Mouse (Mus musculus) kidney, embryonic 16.5 days (tissue): ENCODE data around the gene Pitpnm2. TPM values are rescaled to one million over a fixed set of nuclear protein-coding genes. Genes with fewer than 3 reads are reported as not detected.

ENCODE experiments used
- ATAC-seq: fragments of 200-750 bp; cut with Nextera tagmentation; 2 replicates; pipeline ENCODE4 v1.8.0; 2017; ENCODE audit warnings: moderate TSS enrichment; ENCODE audit not compliant: low FRiP score, low TSS enrichment
- H3K27ac ChIP-seq: fragments of 300-500 bp; sonication (generic); 2 replicates; pipeline ENCODE4 v1.5.1; 2014; ENCODE audit warnings: low read length
- H3K27me3 ChIP-seq: fragments of 300-500 bp; sonication (generic); 2 replicates; pipeline ENCODE4 v1.6.1; 2014; ENCODE audit warnings: low read length, control low read depth, mixed read lengths; ENCODE audit not compliant: insufficient read depth
- H3K36me3 ChIP-seq: fragments of 300-500 bp; sonication (generic); 2 replicates; pipeline ENCODE4 v1.6.1; 2014; ENCODE audit warnings: low read length, control low read depth, mixed read lengths; ENCODE audit not compliant: insufficient read depth
- H3K4me1 ChIP-seq: fragments of 300-500 bp; sonication (generic); 2 replicates; pipeline ENCODE4 v1.6.1; 2014; ENCODE audit warnings: low read length, control low read depth, mixed read lengths; ENCODE audit not compliant: insufficient read depth
- H3K4me2 ChIP-seq: fragments of 300-500 bp; sonication (generic); replicated peaks from 2 replicates; pipeline ENCODE4 v1.6.1; 2014; ENCODE audit warnings: low read depth, low read length
- H3K4me3 ChIP-seq: fragments of 300-500 bp; sonication (generic); 2 replicates; pipeline ENCODE4 v1.5.1; 2014; ENCODE audit warnings: mild to moderate bottlenecking, low read length
- H3K9ac ChIP-seq: fragments of 300-500 bp; sonication (generic); replicated peaks from 2 replicates; pipeline ENCODE4 v1.6.1; 2014; ENCODE audit warnings: low read length
- H3K9me3 ChIP-seq: fragments of 300-500 bp; sonication (generic); 2 replicates; pipeline ENCODE4 v1.6.1; 2016; ENCODE audit warnings: low read length, control low read depth
- WGBS: fragments of 180-500 bp; shearing (Covaris S2); extraction: QIAGEN DNeasy Blood & Tissue Kit; methylation state at CpG from one replicate; pipeline ENCODE4 v1.1.7; 2014; 5-methylcytosine and 5-hydroxymethylcytosine counted together
- polyA plus RNA-seq: library from polyadenylated mRNA; unstranded; fragments of >200 nt; fragmentation: Nextera tagmentation; extraction: Ambion mirVana; gene quantifications from 2 replicates; pipeline ENCODE4 v1.2.1, GENCODE M21; 2015

Gene Pitpnm2
- polyA plus RNA-seq, 1 experiment from 2014 or later, result 4.1 TPM

DNA sequence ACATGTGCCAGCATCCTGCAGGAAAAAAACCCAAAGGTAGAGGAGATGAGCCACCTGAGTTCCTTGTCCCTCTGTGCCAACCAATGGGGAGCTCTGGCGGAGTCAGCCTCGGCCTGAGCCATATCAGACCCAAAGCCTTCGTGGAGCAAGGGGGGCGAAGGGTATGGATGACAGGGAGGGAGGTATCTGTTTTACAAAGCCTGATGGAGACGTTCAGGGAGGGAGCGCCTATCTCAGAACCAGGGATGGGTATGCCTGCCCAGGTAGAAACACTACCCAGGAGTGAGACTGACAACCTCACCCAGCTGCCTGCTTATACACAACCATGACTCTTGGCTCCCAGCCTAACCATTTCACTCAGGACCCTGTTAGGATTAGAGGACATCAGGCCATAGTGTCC, 33.2 kb downstream of the Pitpnm2 start:
- no peak overlapping the region for H3K4me2 ChIP-seq
- H3K9me3 ChIP-seq, result no peaks in the 10 kb centered on the region
- no peaks in the 10 kb centered on the region for H3K36me3 ChIP-seq
- peaks cover 19% of the 10 kb centered on the region for H3K4me1 ChIP-seq
- no peak overlapping the region for H3K27ac ChIP-seq
- no peak for ATAC-seq
- 87% methylated on average over 6 of the region's 6 CpGs for WGBS
- H3K9ac ChIP-seq, result no peak overlapping the region
- no peaks in the 10 kb centered on the region for H3K27me3 ChIP-seq
- no peak overlapping the region for H3K4me3 ChIP-seq

DNA sequence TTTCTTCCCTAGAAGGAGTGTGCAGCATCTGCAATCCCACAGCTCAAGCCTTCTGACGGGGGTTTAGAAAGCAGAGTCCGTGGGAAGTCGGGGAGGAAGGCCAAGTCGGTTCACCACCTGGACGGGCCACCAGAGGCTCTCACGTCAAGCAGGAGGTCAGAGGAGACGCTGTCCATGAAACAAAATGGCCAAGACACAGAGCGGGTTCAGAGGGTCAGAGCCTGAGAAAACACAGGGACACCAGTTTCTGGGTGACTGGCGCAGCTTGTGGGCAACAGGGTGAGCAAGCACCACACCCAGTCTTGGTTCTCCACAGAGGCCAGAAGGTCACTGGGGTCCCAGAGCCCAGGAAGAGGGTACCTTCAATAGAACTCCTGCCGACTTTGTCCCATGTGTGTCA, 33.9 kb downstream of the Pitpnm2 start:
- Histone ChIP-seq H3K27ac (peak overlapping the region; percentile 88), H3K4me1 (peaks cover 20% of the 10 kb centered on the region), H3K36me3 (no peaks in the 10 kb centered on the region), H3K4me2 (no peak overlapping the region), H3K9ac (no peak overlapping the region), H3K9me3 (no peaks in the 10 kb centered on the region), H3K4me3 (no peak overlapping the region), H3K27me3 (no peaks in the 10 kb centered on the region)
- 55% methylated on average over 10 of the region's 10 CpGs for WGBS
- no peak for ATAC-seq

DNA sequence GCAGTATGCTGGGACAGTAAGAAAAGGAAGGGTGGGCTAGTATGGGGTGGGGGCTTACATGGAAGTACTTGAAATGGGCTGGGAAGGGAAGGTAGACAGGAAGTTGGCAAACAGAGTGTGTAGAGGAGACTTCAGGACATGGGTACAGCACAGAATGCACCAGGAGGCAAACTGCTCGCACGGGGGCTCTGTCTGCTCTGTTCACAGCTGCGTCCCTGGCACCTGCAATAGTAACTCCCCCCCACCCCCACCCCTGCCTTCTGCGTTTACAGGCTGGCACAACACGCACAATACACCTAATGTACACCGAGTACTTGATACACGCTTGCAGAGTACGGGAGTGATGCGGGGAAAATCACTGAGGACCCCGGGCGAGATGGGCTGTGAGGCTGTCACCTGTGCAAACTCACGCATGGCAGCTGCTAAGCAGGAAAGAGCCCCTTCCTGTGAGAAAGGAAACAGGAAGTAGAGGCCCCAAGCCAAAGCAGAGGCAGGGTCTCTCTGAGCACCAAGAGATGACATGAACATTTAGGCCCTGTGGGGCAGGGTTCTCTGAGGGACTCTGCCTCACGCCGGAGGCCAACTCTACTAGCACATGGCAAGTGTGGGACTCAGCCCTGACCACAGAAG, 34.9 kb downstream of the Pitpnm2 start:
- Histone ChIP-seq H3K27ac (peak overlapping the region; percentile 88), H3K36me3 (no peaks in the 10 kb centered on the region), H3K9me3 (no peaks in the 10 kb centered on the region), H3K9ac (0 out of 2 replicates have a peak overlapping the region, but pooled peaks have one; percentile 4), H3K4me3 (no peak overlapping the region), H3K4me1 (peaks cover 22% of the 10 kb centered on the region), H3K4me2 (no peak overlapping the region), H3K27me3 (no peaks in the 10 kb centered on the region)
- ATAC-seq, result no peak
- WGBS, result 79% methylated on average over 14 of the region's 14 CpGs

DNA sequence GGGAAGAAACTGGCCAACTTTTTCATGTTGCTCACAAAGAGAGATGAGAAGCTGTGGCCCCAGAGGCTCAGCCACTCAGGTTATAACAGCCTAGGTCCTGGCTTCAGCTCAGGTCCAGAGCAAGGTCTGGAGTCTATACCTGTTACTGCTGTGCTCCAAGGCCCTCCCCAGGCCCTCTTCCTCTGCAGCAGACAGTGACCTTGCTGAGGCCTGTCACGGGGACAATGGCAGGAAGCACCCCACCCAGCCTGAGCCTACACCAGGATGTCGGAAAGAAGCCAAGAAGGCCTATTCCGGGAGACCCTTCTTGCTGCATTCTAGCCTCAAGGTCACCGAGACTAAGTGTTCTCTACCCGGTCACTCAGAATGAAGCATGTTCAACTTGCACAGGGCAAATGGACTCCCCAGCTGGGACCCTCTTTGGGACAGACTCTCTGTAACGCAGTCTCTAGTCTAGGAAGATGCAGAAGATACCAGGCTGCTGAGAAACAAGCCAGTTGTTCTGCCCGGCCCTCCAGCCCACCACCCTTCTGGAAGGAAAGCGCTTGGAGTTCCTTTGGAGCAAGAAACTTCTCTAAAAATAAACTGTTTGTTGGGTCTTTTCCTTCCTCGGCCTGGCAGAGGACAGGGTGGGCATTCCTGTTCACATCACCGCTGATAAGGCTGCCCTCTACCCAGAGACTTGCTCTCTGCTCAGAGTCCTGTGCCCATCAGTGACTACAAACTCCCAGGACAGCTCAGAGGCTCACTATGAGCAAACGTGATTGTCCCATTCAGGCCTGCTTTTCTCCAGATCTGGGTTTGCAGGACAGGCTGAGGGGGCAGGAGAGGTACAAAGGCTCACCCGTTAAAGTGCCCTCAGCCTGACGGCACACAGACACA, 35.7 kb downstream of the Pitpnm2 start:
- no peak overlapping the region for H3K4me3 ChIP-seq
- 75% methylated on average over 13 of the region's 13 CpGs for WGBS
- H3K4me1 ChIP-seq, result peaks cover 22% of the 10 kb centered on the region
- no peaks in the 10 kb centered on the region for H3K9me3 ChIP-seq
- no peaks in the 10 kb centered on the region for H3K27me3 ChIP-seq
- H3K27ac ChIP-seq, result peak overlapping the region; percentile 88
- H3K4me2 ChIP-seq, result no peak overlapping the region
- H3K9ac ChIP-seq, result no peak overlapping the region; the same call in 1 of the 2 replicates
- no peaks in the 10 kb centered on the region for H3K36me3 ChIP-seq
- ATAC-seq, result peak; percentile 64; the same call in 1 of the 2 replicates

DNA sequence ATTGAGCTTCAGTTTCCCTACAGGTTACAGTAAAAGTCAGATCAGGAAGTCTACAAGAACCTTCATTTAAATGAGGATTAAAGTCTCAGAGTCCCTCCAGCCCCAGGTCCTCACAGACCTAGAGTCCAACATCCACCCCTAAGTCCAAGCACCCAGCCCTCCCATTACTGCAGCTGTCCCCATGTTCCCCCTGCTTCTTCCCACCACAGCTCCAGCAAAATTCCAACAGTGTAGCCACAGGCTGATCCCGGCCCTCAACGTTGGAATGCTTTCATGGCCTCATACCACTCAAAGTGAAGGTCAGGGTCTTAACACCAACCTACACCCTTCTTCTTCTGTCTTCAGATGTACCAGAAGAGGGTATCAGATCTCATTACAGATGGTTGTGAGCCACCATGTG, 37.9 kb downstream of the Pitpnm2 start:
- 83% methylated on average over 2 of the region's 2 CpGs for WGBS
- no peaks in the 10 kb centered on the region for H3K9me3 ChIP-seq
- no peak overlapping the region for H3K27ac ChIP-seq
- no peak overlapping the region for H3K4me3 ChIP-seq
- no peak for ATAC-seq
- H3K4me2 ChIP-seq, result no peak overlapping the region
- no peaks in the 10 kb centered on the region for H3K36me3 ChIP-seq
- H3K9ac ChIP-seq, result no peak overlapping the region
- no peaks in the 10 kb centered on the region for H3K27me3 ChIP-seq
- H3K4me1 ChIP-seq, result peaks cover 28% of the 10 kb centered on the region

DNA sequence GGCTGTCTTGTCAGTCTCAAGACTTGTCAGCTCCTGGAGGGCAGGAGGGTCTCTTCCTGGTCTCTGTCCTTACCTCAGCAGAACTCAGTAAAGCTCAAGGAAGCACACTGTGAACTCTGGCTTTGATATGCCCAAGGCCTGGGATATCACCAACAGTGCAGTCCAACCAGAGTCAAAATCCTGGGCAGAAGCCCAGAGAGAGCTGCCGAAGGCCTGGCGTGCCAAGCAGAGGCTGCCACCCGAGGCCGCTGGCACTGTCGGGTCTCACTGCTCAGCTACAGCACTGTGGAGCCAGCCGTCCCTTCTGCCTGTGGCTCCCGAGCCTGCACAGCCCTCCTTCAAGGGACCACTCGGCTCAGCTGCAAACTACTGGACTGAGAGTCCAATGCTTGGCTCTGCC, 38.3 kb downstream of the Pitpnm2 start:
- no peak for ATAC-seq
- H3K27ac ChIP-seq, result peak overlapping the region; percentile 28; the same call in 1 of the 2 replicates

DNA sequence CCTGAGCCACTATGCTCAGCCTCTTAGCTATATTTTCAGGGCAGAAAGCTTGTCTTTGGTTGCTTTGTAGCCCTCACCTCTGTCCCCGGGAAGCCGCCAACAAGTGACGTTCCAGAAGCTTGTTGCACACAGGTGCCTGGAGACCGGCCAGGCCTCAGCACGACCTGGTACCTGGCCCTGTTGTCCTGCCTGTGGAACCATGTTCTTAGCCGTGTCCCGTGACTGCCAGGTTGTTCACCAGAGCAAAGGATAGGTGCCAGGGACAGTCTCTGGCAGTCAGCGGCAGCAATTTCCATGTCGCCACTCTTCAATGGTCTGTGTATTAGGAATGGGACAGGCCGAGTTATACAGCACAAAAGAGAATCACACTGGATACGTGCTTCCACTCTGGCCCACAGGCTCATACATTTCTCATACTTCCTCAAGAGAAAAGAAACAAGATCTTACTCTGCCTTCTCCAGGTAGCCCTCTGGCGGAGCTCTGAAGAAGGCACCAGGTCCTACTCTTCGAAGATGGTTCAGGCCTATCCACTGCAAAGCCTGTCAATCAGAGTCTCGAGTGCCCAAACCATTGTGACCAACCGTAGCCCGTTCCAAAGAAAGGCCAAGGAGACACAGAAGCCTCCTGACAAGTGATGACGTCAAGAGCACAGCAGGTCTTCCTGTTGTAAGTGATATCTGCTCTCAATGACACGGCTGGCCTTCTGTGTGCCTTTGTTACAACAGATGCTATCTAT, 39.1 kb downstream of the Pitpnm2 start:
- H3K27me3 ChIP-seq, result no peaks in the 10 kb centered on the region

More for the DNA sequence above, 38.3 kb downstream of the Pitpnm2 start:
- no peak overlapping the region for H3K9ac ChIP-seq
- H3K9me3 ChIP-seq, result no peaks in the 10 kb centered on the region
- H3K4me1 ChIP-seq, result peaks cover 32% of the 10 kb centered on the region
- H3K4me2 ChIP-seq, result no peak overlapping the region
- no peaks in the 10 kb centered on the region for H3K27me3 ChIP-seq
- H3K36me3 ChIP-seq, result no peaks in the 10 kb centered on the region
- 80% methylated on average over 8 of the region's 8 CpGs for WGBS
- H3K4me3 ChIP-seq, result no peak overlapping the region

DNA sequence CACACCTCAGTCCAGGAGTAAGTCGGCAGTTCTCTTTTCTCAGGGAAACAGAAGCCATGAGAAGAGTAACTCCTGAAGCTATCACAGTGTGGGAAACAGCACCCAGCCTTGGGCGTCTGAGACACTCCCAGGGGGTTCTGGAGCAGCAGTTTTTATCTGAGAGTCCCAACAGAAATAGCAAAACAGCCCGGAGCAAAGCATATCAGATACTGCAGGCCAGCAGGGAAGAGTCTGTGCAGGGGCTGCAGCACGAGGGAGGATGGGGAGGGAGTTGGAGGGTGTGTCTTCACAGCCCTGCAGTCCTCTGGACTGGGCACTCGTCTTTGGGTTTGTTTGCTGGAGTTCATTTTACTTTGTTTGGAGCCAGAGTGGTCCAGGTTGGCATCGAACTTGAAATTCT, 39.7 kb downstream of the Pitpnm2 start:
- no peak overlapping the region for H3K4me2 ChIP-seq
- H3K9ac ChIP-seq, result no peak overlapping the region
- no peak overlapping the region for H3K4me3 ChIP-seq
- no peaks in the 10 kb centered on the region for H3K27me3 ChIP-seq
- ATAC-seq, result no peak
- no peaks in the 10 kb centered on the region for H3K9me3 ChIP-seq
- H3K36me3 ChIP-seq, result no peaks in the 10 kb centered on the region
- no peak overlapping the region for H3K27ac ChIP-seq
- peaks cover 41% of the 10 kb centered on the region for H3K4me1 ChIP-seq
- 45% methylated on average over 6 of the region's 6 CpGs for WGBS

More for the DNA sequence above, 39.1 kb downstream of the Pitpnm2 start:
- H3K9me3 ChIP-seq, result no peaks in the 10 kb centered on the region
- H3K27ac ChIP-seq, result no peak overlapping the region
- H3K9ac ChIP-seq, result no peak overlapping the region
- no peak overlapping the region for H3K4me2 ChIP-seq
- peaks cover 40% of the 10 kb centered on the region for H3K4me1 ChIP-seq
- no peaks in the 10 kb centered on the region for H3K36me3 ChIP-seq
- ATAC-seq, result no peak
- 71% methylated on average over 18 of the region's 18 CpGs for WGBS
- H3K4me3 ChIP-seq, result no peak overlapping the region

DNA sequence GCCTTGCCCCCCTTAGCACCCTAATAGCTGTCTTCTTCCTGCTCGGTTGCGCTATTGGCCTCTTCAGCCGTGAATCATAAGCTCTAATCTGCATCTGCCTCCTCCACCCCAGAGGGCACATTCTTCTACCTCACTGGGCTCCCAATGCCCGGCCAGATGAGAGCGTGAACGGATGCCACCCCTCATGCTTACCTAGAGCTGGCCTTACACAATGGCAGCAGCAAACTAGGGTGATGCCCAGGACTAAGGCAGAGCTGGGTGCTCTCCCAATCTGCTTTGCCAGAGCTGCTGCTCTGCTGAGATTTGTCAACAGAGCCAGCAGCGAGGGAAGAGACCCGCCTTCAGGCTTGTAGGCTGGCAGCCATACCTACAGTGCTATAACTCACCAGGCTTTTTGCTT, 41.5 kb downstream of the Pitpnm2 start:
- Histone ChIP-seq H3K36me3 (no peaks in the 10 kb centered on the region), H3K27me3 (no peaks in the 10 kb centered on the region), H3K4me1 (peaks cover 43% of the 10 kb centered on the region), H3K4me2 (no peak overlapping the region), H3K9ac (0 out of 2 replicates have a peak overlapping the region, but pooled peaks have one; percentile 14), H3K4me3 (no peak overlapping the region), H3K27ac (no peak overlapping the region), H3K9me3 (no peaks in the 10 kb centered on the region)
- no peak for ATAC-seq
- WGBS, result 55% methylated on average over 8 of the region's 8 CpGs
